Mouse (Mus musculus) hindbrain, embryonic 16.5 days (tissue): ENCODE measurements around the gene Rnf40. TPM values are rescaled to one million over a fixed set of nuclear protein-coding genes. Genes with fewer than 3 reads are reported as not detected.

ENCODE experiments used
- ATAC-seq: fragments of 200-750 bp; cut with Nextera tagmentation; 2 replicates; pipeline ENCODE4 v1.8.0; 2017; ENCODE audit warnings: moderate TSS enrichment, moderate library complexity
- H3K27ac ChIP-seq: fragments of 300-500 bp; sonication (generic); 2 replicates; pipeline ENCODE4 v1.5.1; 2014; ENCODE audit warnings: low read depth, mild to moderate bottlenecking, control low read depth, low read length, moderate library complexity
- H3K27me3 ChIP-seq: fragments of 300-500 bp; sonication (generic); replicated peaks from 2 replicates; pipeline ENCODE4 v1.6.1; 2014; ENCODE audit warnings: low read length; ENCODE audit not compliant: control insufficient read depth, insufficient read depth
- H3K36me3 ChIP-seq: fragments of 300-500 bp; sonication (generic); 2 replicates; pipeline ENCODE4 v1.6.1; 2014; ENCODE audit warnings: mild to moderate bottlenecking, low read length, moderate library complexity, mixed read lengths; ENCODE audit not compliant: control insufficient read depth, insufficient read depth
- H3K4me1 ChIP-seq: fragments of 300-500 bp; sonication (generic); 2 replicates; pipeline ENCODE4 v1.6.1; 2014; ENCODE audit warnings: low read depth, low read length; ENCODE audit not compliant: control insufficient read depth, insufficient read depth
- H3K4me2 ChIP-seq: fragments of 300-500 bp; sonication (generic); 2 replicates; pipeline ENCODE4 v1.6.1; 2014; ENCODE audit warnings: mild to moderate bottlenecking, low read length, control low read depth, moderate library complexity
- H3K4me3 ChIP-seq: fragments of 300-500 bp; sonication (generic); 2 replicates; pipeline ENCODE4 v1.5.1; 2014; ENCODE audit warnings: mild to moderate bottlenecking, low read length, control low read depth, moderate library complexity
- H3K9ac ChIP-seq: fragments of 300-500 bp; sonication (generic); 2 replicates; pipeline ENCODE4 v1.6.1; 2014; ENCODE audit warnings: low read depth, mild to moderate bottlenecking, control low read depth, low read length, moderate library complexity
- H3K9me3 ChIP-seq: fragments of 300-500 bp; sonication (generic); 2 replicates; pipeline ENCODE4 v1.6.1; 2014; ENCODE audit warnings: mild to moderate bottlenecking, low read length, moderate library complexity; ENCODE audit not compliant: control insufficient read depth
- WGBS: fragments of 180-500 bp; shearing (Covaris S2); extraction: QIAGEN DNeasy Blood & Tissue Kit; methylation state at CpG from one replicate; pipeline ENCODE4 v1.1.7; 2014; 5-methylcytosine and 5-hydroxymethylcytosine counted together
- polyA plus RNA-seq: library from polyadenylated mRNA; unstranded; fragments of >200 nt; fragmentation: Nextera tagmentation; extraction: Ambion mirVana; gene quantifications from 2 replicates; pipeline ENCODE4 v1.2.1, GENCODE M21; 2015

The Rnf40 gene
- polyA plus RNA-seq, 1 experiment from 2014 or later: 38.0 TPM

DNA sequence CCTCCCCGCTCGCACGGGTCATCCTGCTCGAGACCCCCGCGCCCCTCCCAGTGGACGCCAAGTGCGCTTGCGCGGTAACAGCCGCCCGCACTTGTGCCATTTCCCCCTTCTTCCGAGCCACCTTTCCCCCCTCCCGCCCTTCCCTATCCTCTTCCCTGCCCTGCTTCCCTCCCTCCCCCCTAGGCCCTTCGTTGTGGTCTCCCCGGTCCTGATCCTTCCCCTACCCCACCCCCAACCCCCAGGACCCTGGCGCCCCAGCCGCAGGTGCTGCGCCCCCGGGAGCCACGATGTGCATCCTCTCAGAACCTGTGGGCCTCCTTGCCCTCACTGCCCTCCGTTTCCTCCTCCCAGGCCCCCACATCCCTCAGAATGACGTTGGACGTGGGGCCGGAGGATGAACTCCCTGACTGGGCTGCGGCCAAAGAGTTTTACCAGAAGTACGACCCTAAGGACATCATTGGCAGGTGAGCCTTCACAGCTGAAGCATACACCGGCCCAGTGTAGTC lies 15.0 kb upstream of the Rnf40 start:
- peak overlapping the region; percentile 95 for H3K4me2 ChIP-seq
- H3K36me3 ChIP-seq: peaks cover 3% of the 10 kb centered on the region; the same call in 1 of the 2 replicates
- peak overlapping the region; percentile 84 for H3K27ac ChIP-seq
- H3K9ac ChIP-seq: peak overlapping the region; percentile 90
- H3K4me1 ChIP-seq: peaks cover 20% of the 10 kb centered on the region
- H3K4me3 ChIP-seq: peak overlapping the region; percentile 93
- under 1% methylated on average over 28 of the region's 28 CpGs for WGBS
- H3K27me3 ChIP-seq: no peaks in the 10 kb centered on the region
- H3K9me3 ChIP-seq: no peaks in the 10 kb centered on the region
- peak; percentile 79; the same call in 1 of the 2 replicates for ATAC-seq

DNA sequence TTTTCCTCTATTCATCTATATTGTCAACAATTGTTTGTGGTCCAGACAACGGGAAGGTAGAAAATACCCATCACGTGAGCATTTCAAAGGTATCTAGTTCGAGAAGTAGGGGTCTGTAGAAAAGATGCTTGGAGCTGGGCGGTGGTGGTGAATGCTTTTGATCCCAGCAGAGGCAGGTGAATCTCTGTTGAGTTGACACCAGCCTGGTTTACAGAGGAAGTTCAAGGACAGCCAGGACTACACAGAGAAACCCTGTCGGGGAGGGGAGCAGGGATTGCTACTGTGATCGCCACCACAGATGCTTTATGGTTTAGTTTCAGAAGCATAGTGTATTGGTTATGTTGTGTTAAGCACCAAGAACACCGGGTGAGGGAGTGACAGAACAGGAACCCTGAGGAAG lies 14.5 kb upstream of the Rnf40 start:
- no peak for ATAC-seq
- Histone ChIP-seq H3K27me3 (no peaks in the 10 kb centered on the region), H3K9me3 (no peaks in the 10 kb centered on the region), H3K9ac (peak overlapping the region; percentile 90), H3K4me1 (peaks cover 20% of the 10 kb centered on the region), H3K27ac (no peak overlapping the region), H3K4me2 (peak overlapping the region; percentile 95), H3K36me3 (peaks cover 3% of the 10 kb centered on the region; the same call in 1 of the 2 replicates), H3K4me3 (peak overlapping the region; percentile 93)
- 19% methylated on average over 7 of the region's 7 CpGs for WGBS

- Histone ChIP-seq H3K9ac (no peak overlapping the region), H3K36me3 (peaks cover 26% of the 10 kb centered on the region), H3K4me1 (peaks cover 7% of the 10 kb centered on the region), H3K9me3 (no peaks in the 10 kb centered on the region), H3K4me2 (no peak overlapping the region), H3K4me3 (no peak overlapping the region), H3K27ac (no peak overlapping the region), H3K27me3 (no peaks in the 10 kb centered on the region)
- ATAC-seq: no peak
- 91% methylated on average over 6 of the region's 6 CpGs for WGBS
These were observed 5.3 kb upstream of the Rnf40 start for GRCm38 (mm10) chr7:127583260-127583659.

- H3K9me3 ChIP-seq: no peaks in the 10 kb centered on the region
- ATAC-seq: no peak
- peaks cover 21% of the 10 kb centered on the region for H3K36me3 ChIP-seq
- H3K4me1 ChIP-seq: peaks cover 13% of the 10 kb centered on the region
- no peak overlapping the region for H3K4me3 ChIP-seq
- H3K4me2 ChIP-seq: no peak overlapping the region
- 92% methylated on average over 7 of the region's 7 CpGs for WGBS
- H3K27ac ChIP-seq: no peak overlapping the region
- H3K9ac ChIP-seq: no peak overlapping the region
- no peaks in the 10 kb centered on the region for H3K27me3 ChIP-seq
These were observed 3.5 kb upstream of the Rnf40 start for GRCm38 (mm10) chr7:127585031-127585430.

DNA sequence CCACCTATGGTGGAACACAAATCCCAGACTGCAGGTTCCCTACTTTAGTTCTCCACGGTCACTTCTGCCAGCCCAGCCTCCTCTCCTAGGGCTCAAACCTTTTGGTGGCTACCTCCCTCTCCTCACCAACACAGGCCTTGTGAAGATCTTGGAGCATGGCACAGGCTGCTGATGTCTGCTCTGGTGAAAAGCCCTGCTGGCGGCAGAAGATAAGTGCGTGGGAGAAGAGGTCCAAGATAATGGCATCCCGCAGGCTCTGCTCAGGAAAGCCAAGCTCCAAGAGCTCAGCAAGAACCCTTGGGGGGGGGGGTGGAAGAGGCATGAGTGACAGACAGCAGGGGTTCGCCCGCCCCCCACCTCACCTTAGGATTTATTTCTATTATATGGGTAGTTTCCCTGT lies 2.4 kb upstream of the Rnf40 start:
- peaks cover 19% of the 10 kb centered on the region for H3K36me3 ChIP-seq
- no peak overlapping the region for H3K4me2 ChIP-seq
- H3K9ac ChIP-seq: no peak overlapping the region
- no peaks in the 10 kb centered on the region for H3K27me3 ChIP-seq
- no peak overlapping the region for H3K4me3 ChIP-seq
- H3K9me3 ChIP-seq: no peaks in the 10 kb centered on the region
- 92% methylated on average over 6 of the region's 6 CpGs for WGBS
- H3K4me1 ChIP-seq: peaks cover 13% of the 10 kb centered on the region
- no peak for ATAC-seq
- no peak overlapping the region for H3K27ac ChIP-seq

DNA sequence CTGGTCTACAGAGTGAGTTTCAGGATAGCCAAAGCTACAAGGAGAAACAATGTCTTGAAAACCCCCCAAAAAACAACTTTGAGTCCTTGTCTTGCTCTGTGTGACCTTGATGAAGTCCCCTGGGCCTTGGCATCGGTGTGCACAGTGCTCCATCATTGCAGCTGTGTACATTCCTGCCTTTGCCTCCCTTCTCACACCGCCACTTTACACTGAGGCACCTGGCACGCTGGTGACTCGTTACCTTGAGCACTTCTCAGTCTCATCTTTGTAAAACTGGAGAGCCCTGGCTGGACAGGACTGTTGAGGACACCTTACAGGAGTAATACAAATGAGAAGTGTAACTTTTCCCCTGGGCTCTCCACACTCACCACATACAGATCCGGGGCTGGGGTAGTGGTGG lies 1.4 kb upstream of the Rnf40 start:
- Histone ChIP-seq H3K36me3 (peaks cover 28% of the 10 kb centered on the region), H3K9ac (peak overlapping the region; percentile 49), H3K4me3 (peak overlapping the region; percentile 84), H3K27me3 (no peaks in the 10 kb centered on the region), H3K4me2 (peak overlapping the region; percentile 76), H3K27ac (no peak overlapping the region), H3K9me3 (no peaks in the 10 kb centered on the region), H3K4me1 (peaks cover 13% of the 10 kb centered on the region)
- WGBS: 71% methylated on average over 5 of the region's 5 CpGs
- ATAC-seq: no peak

DNA sequence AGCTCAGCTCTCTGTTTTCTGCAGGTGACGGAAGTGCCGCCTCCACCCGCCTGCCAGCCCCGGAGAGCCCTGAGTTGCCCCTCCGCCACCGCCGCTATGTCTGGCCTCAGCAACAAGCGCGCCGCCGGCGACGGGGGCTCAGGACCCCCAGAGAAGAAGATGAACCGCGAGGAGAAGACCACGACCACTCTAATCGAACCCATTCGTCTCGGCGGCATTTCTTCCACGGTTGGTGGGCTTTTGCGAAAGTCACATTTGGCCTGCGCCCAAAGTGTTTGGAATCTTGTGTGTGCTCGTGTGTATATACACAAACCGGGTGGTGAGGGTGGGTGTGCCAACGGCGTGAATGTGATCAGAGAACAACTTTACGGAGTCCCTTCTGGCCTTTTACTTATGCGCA lies 334 bp downstream of the Rnf40 start:
- WGBS: 6% methylated on average over 29 of the region's 29 CpGs
- Histone ChIP-seq H3K9me3 (no peaks in the 10 kb centered on the region), H3K4me2 (peak overlapping the region; percentile 76), H3K27ac (peak overlapping the region; percentile 75), H3K27me3 (no peaks in the 10 kb centered on the region), H3K4me3 (peak overlapping the region; percentile 84), H3K4me1 (peaks cover 13% of the 10 kb centered on the region), H3K9ac (peak overlapping the region; percentile 84), H3K36me3 (peaks cover 28% of the 10 kb centered on the region)
- no peak for ATAC-seq

- no peak for ATAC-seq
- Histone ChIP-seq H3K4me1 (peaks cover 13% of the 10 kb centered on the region), H3K27ac (no peak overlapping the region), H3K36me3 (peaks cover 34% of the 10 kb centered on the region), H3K9ac (no peak overlapping the region), H3K4me3 (no peak overlapping the region), H3K4me2 (peak overlapping the region; percentile 76), H3K9me3 (no peaks in the 10 kb centered on the region), H3K27me3 (no peaks in the 10 kb centered on the region)
- WGBS: 93% methylated on average over 9 of the region's 9 CpGs
These were observed 1.1 kb downstream of the Rnf40 start for GRCm38 (mm10) chr7:127589637-127590036.

DNA sequence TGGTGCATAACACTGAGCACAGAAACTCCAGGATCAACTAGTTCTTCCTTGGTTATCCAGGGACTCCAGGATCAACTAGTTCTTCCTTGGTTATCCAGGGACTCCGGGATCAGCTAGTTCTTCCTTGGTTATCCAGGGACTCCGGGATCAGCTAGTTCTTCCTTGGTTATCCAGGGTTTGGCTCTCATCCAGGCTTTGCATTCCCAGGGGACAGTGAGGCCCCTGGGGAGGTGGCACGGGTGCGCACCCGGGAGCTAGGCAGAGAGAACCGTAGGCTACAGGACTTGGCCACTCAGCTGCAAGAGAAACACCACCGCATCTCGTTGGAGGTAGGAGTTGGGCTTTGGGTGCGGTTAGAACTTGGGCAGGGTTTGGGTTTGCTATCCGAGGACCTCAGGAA lies 2.5 kb downstream of the Rnf40 start:
- peaks cover 48% of the 10 kb centered on the region for H3K36me3 ChIP-seq
- ATAC-seq: no peak
- H3K4me3 ChIP-seq: no peak overlapping the region
- H3K9me3 ChIP-seq: no peaks in the 10 kb centered on the region
- peaks cover 13% of the 10 kb centered on the region for H3K4me1 ChIP-seq
- no peak overlapping the region for H3K4me2 ChIP-seq
- no peak overlapping the region for H3K27ac ChIP-seq
- WGBS: 89% methylated on average over 10 of the region's 10 CpGs
- no peak overlapping the region for H3K9ac ChIP-seq
- no peaks in the 10 kb centered on the region for H3K27me3 ChIP-seq

DNA sequence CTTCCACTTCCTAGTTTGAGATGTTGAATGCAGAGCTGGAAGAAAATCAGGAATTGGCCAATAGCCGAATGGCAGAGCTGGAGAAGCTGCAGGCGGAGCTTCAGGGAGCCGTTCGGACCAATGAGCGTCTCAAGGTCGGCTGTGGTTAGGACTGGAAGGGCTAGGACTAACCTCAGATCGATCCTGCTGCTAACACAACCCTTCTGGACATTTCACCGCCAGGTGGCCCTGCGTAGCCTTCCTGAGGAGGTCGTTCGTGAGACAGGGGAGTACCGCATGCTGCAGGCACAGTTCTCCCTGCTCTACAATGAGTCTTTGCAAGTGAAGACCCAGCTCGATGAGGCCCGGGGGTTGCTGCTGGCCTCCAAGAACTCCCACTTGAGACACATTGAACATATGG lies 4.0 kb downstream of the Rnf40 start:
- Histone ChIP-seq H3K4me3 (no peak overlapping the region), H3K27me3 (no peaks in the 10 kb centered on the region), H3K4me2 (no peak overlapping the region), H3K27ac (no peak overlapping the region), H3K4me1 (peaks cover 8% of the 10 kb centered on the region), H3K36me3 (peaks cover 62% of the 10 kb centered on the region), H3K9me3 (no peaks in the 10 kb centered on the region), H3K9ac (no peak overlapping the region)
- 92% methylated on average over 14 of the region's 14 CpGs for WGBS
- no peak for ATAC-seq
